Mouse (Mus musculus) stomach, postnatal 0 days (tissue): ENCODE data around the gene Bsn. TPM values are rescaled to one million over a fixed set of nuclear protein-coding genes. Genes with fewer than 3 reads are reported as not detected.

Source experiments
- ATAC-seq: fragments of 200-750 bp; cut with Nextera tagmentation; 2 replicates; pipeline ENCODE4 v1.8.0; 2017; ENCODE audit not compliant: low FRiP score, low TSS enrichment
- DNase-seq: peaks from one replicate; pipeline ENCODE4 v3.0.0-alpha.2; 2016; ENCODE audit warnings: low spot score
- H3K27ac ChIP-seq: fragments of 300-500 bp; sonication (generic); replicated peaks from 2 replicates; pipeline ENCODE4 v1.5.1; 2014; ENCODE audit warnings: mild to moderate bottlenecking, control low read depth
- H3K27me3 ChIP-seq: fragments of 300-500 bp; sonication (generic); 2 replicates; pipeline ENCODE4 v1.6.1; 2014; ENCODE audit warnings: low read length; ENCODE audit not compliant: control insufficient read depth, insufficient read depth
- H3K36me3 ChIP-seq: fragments of 300-500 bp; sonication (generic); 2 replicates; pipeline ENCODE4 v1.6.1; 2014; ENCODE audit warnings: low read length, mixed read lengths; ENCODE audit not compliant: control insufficient read depth, insufficient read depth
- H3K4me1 ChIP-seq: fragments of 300-500 bp; sonication (generic); replicated peaks from 2 replicates; pipeline ENCODE4 v1.6.1; 2014; ENCODE audit warnings: antibody characterized with exemption; ENCODE audit not compliant: control insufficient read depth, insufficient read depth
- H3K4me2 ChIP-seq: fragments of 300-500 bp; sonication (generic); replicated peaks from 2 replicates; pipeline ENCODE4 v1.6.1; 2014; ENCODE audit warnings: low read depth, mild to moderate bottlenecking, control low read depth, moderate library complexity
- H3K4me3 ChIP-seq: fragments of 300-500 bp; sonication (generic); 2 replicates; pipeline ENCODE4 v1.5.1; 2014; ENCODE audit warnings: low read depth, low read length, control low read depth
- H3K9ac ChIP-seq: fragments of 300-500 bp; sonication (generic); 2 replicates; pipeline ENCODE4 v1.6.1; 2014; ENCODE audit warnings: mild to moderate bottlenecking, low read length, control low read depth, mixed read lengths
- H3K9me3 ChIP-seq: fragments of 300-500 bp; sonication (generic); 2 replicates; pipeline ENCODE4 v1.6.1; 2016; ENCODE audit warnings: low read length; ENCODE audit not compliant: control insufficient read depth
- CTCF ChIP-seq: IDR thresholded peaks from 2 replicates; pipeline ENCODE4 v1.5.1; 2016; ENCODE audit warnings: antibody characterized with exemption, low read depth, mild to moderate bottlenecking, moderate library complexity
- EP300 ChIP-seq: optimal IDR thresholded peaks from 2 replicates; pipeline ENCODE3; 2016; ENCODE audit warnings: antibody characterized with exemption
- WGBS: fragments of 180-500 bp; shearing (Covaris S2); extraction: QIAGEN DNeasy Blood & Tissue Kit; methylation state at CpG from one replicate; pipeline ENCODE4 v1.1.7; 2014; 5-methylcytosine and 5-hydroxymethylcytosine counted together
- polyA plus RNA-seq: library from polyadenylated mRNA; unstranded; fragments of >200 nt; fragmentation: Nextera tagmentation; extraction: Ambion mirVana; gene quantifications from 2 replicates; pipeline ENCODE4 v1.2.1, GENCODE M21; 2015

Bsn gene
- polyA plus RNA-seq, 1 experiment from 2014 or later: 1.6 TPM

GRCm38 (mm10) chr9:108217936-108218543 lies 27.9 kb upstream of the Bsn start:
- Histone ChIP-seq H3K36me3 (peaks cover 10% of the 10 kb centered on the region), H3K27me3 (no peaks in the 10 kb centered on the region), H3K4me2 (no peak overlapping the region), H3K27ac (no peak overlapping the region), H3K4me1 (no peaks in the 10 kb centered on the region), H3K9me3 (no peaks in the 10 kb centered on the region), H3K9ac (no peak overlapping the region), H3K4me3 (no peak overlapping the region)
- no peak for DNase-seq
- no peak for ATAC-seq
- WGBS: 76% methylated on average over 11 of the region's 11 CpGs
- TF ChIP-seq EP300 (no peak), CTCF (no peak)

GRCm38 (mm10) chr9:108217406-108217805 lies 27.2 kb upstream of the Bsn start:
- Histone ChIP-seq H3K4me1 (no peaks in the 10 kb centered on the region), H3K27ac (no peak overlapping the region), H3K36me3 (peaks cover 10% of the 10 kb centered on the region), H3K9me3 (no peaks in the 10 kb centered on the region), H3K4me3 (no peak overlapping the region), H3K9ac (no peak overlapping the region), H3K4me2 (no peak overlapping the region), H3K27me3 (no peaks in the 10 kb centered on the region)
- TF ChIP-seq EP300 (no peak), CTCF (no peak)
- WGBS: 97% methylated on average over 3 of the region's 3 CpGs
- ATAC-seq (no peak), DNase-seq (no peak)

DNA sequence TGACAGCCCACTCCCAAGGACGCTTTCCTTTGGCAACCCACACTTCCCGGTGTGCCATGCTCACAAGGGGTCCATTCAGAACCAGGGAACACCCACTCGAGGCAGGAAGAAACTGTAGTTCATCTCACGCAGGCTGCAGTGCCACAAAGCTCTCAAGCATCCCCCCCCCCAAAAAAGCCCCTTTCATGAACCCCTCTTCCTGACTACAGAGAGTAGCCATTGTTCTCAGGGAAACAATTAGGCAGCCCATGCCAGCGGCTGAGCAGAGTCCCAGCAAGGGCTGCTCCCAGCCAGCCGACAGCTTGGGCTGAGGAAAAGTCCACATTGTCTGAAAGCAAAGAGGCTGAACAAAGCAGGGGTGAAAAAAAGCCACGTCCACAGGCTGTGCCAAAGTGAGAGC lies 22.9 kb upstream of the Bsn start:
- no peak overlapping the region for H3K9ac ChIP-seq
- H3K4me2 ChIP-seq: no peak overlapping the region
- H3K4me1 ChIP-seq: no peaks in the 10 kb centered on the region
- H3K9me3 ChIP-seq: no peaks in the 10 kb centered on the region
- H3K27ac ChIP-seq: no peak overlapping the region
- H3K27me3 ChIP-seq: no peaks in the 10 kb centered on the region
- TF ChIP-seq EP300 (no peak), CTCF (no peak)
- ATAC-seq (no peak), DNase-seq (no peak)
- 43% methylated on average over 7 of the region's 7 CpGs for WGBS
- no peak overlapping the region for H3K4me3 ChIP-seq
- H3K36me3 ChIP-seq: peaks cover 19% of the 10 kb centered on the region

DNA sequence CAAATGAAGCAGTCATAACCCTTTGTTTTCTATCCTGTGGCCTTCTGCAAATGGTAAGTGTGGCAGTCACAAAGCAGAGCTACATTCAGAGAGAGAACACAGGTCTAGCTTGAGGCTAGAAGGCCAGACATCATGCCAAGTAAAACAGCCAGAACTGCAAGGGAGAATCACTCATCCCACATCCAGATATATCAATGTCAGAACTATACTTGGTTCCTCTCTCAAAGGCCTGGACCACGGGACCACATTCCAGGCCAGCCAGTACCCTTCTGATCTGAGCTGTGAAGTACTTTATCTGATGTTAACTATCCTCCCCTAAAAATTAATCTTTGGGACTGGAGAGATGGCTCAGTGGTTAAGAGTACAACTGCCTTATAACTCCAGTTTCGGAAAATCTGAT lies 22.2 kb upstream of the Bsn start:
- ATAC-seq (no peak), DNase-seq (no peak)
- H3K9ac ChIP-seq: no peak overlapping the region
- no peaks in the 10 kb centered on the region for H3K4me1 ChIP-seq
- TF ChIP-seq CTCF (no peak), EP300 (no peak)
- H3K9me3 ChIP-seq: no peaks in the 10 kb centered on the region
- WGBS: 86% methylated on average over 2 of the region's 2 CpGs
- no peaks in the 10 kb centered on the region for H3K27me3 ChIP-seq
- no peak overlapping the region for H3K27ac ChIP-seq
- H3K4me2 ChIP-seq: no peak overlapping the region
- H3K4me3 ChIP-seq: no peak overlapping the region
- peaks cover 17% of the 10 kb centered on the region; the same call in 1 of the 2 replicates for H3K36me3 ChIP-seq

DNA sequence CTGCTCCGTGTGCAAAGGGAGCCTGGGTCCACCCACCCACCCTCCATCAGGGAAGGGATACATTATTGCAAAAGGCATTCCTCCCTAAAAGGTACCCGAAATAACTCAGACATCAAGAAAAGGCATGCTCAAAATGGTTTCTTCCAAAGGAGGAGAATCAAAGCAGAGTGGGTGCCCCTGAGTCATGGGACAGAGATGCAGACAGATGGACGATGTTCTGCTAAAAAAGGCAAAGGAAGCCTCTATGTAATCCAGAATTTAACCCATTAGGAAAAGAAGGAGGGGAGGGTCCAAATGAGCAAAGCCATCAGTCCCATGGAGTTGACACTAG lies 15.4 kb upstream of the Bsn start:
- Histone ChIP-seq H3K27me3 (no peaks in the 10 kb centered on the region), H3K4me3 (no peak overlapping the region), H3K4me2 (no peak overlapping the region), H3K4me1 (no peaks in the 10 kb centered on the region), H3K36me3 (peaks cover 23% of the 10 kb centered on the region; the same call in 1 of the 2 replicates), H3K9me3 (no peaks in the 10 kb centered on the region), H3K27ac (no peak overlapping the region), H3K9ac (no peak overlapping the region)
- ATAC-seq (no peak), DNase-seq (no peak)
- no peak for TF ChIP-seq EP300
- TF ChIP-seq CTCF: no peak
- 73% methylated on average over 3 of the region's 3 CpGs for WGBS

DNA sequence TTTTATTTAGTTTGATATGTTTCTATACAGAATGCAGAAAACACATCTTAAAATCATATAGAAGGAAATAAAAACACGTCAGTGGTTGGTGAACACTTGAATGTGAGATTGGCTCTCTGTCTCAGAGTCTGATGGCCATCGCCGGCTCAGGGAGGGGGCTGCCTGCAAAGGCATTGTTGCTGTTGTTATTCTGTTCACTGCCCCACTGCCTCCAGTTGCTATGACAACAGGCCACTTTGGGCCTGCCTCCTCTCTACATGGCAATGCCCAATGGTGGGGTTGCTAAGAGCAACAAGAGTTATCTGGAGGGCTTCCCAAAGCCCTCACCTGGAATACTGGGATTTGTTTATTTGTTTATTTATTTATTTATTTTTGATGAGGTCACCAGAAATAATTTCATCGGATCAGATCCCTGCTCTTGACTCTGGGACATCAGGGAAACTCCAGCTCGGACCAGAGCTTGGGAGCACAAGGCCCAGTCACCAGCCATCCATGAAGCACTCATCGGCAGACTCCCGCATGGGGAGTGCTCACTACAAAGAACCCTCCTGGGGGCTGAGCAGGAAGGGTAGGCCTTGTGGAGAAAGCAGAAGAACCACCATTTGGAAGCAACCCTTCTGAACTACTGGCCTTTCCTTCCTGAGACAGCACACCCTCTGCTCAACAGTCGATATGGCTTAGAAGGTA lies 14.8 kb upstream of the Bsn start:
- no peak overlapping the region for H3K4me2 ChIP-seq
- DNase-seq (no peak), ATAC-seq (no peak)
- no peaks in the 10 kb centered on the region for H3K9me3 ChIP-seq
- no peak overlapping the region for H3K4me3 ChIP-seq
- H3K36me3 ChIP-seq: peaks cover 23% of the 10 kb centered on the region; the same call in 1 of the 2 replicates
- no peak overlapping the region for H3K9ac ChIP-seq
- 76% methylated on average over 8 of the region's 8 CpGs for WGBS
- H3K27ac ChIP-seq: no peak overlapping the region
- TF ChIP-seq EP300: no peak
- no peak for TF ChIP-seq CTCF
- H3K27me3 ChIP-seq: no peaks in the 10 kb centered on the region
- H3K4me1 ChIP-seq: no peaks in the 10 kb centered on the region
